Mouse (Mus musculus): ENCODE results near the gene Stn1. TPM values are rescaled to one million over a fixed set of nuclear protein-coding genes. Genes with fewer than 3 reads are reported as not detected.
A peak's percentile ranks its signal among the peaks of the same experiment; 100 is the strongest.

Stn1 gene
- polyA plus RNA-seq, 1 experiment = 23.9 TPM

GRCm38 (mm10) chr19:47492422-47492821 lies 44.9 kb downstream of the Stn1 start:
- DNase-seq (ENCODE audit: low read depth) = peak; percentile 61

GRCm38 (mm10) chr19:47491853-47492252 lies 45.5 kb downstream of the Stn1 start:
- TF ChIP-seq CTCF (IDR thresholded peaks at IDR 0.05; ENCODE audit: borderline replicate concordance, extremely low read depth, insufficient read depth, insufficient read length) = no peak
- no peak for TF ChIP-seq POLR2A (IDR thresholded peaks at IDR 0.05; ENCODE audit: borderline replicate concordance, extremely low read depth, insufficient read depth, insufficient read length, poor library complexity, severe bottlenecking)
- DNase-seq (ENCODE audit: low read depth) = no peak

More at GRCm38 (mm10) chr19:47492422-47492821, 44.9 kb downstream of the Stn1 start:
- no peak for TF ChIP-seq POLR2A (IDR thresholded peaks at IDR 0.05; ENCODE audit: borderline replicate concordance, extremely low read depth, insufficient read depth, insufficient read length, poor library complexity, severe bottlenecking)
- TF ChIP-seq CTCF (IDR thresholded peaks at IDR 0.05; ENCODE audit: borderline replicate concordance, extremely low read depth, insufficient read depth, insufficient read length) = no peak

- no peak for DNase-seq (ENCODE audit: low read depth)
- no peak for TF ChIP-seq POLR2A (IDR thresholded peaks at IDR 0.05; ENCODE audit: borderline replicate concordance, extremely low read depth, insufficient read depth, insufficient read length, poor library complexity, severe bottlenecking)
- peak; percentile 12; the same call in 1 of the 2 replicates for TF ChIP-seq CTCF (IDR thresholded peaks at IDR 0.05; ENCODE audit: borderline replicate concordance, extremely low read depth, insufficient read depth, insufficient read length)
These were observed 48.1 kb downstream of the Stn1 start for GRCm38 (mm10) chr19:47489233-47489632.

GRCm38 (mm10) chr19:47488250-47488649 lies 49.1 kb downstream of the Stn1 start:
- TF ChIP-seq CTCF (IDR thresholded peaks at IDR 0.05; ENCODE audit: borderline replicate concordance, extremely low read depth, insufficient read depth, insufficient read length) (peak; percentile 33; the same call in 1 of the 2 replicates), POLR2A (IDR thresholded peaks at IDR 0.05; ENCODE audit: borderline replicate concordance, extremely low read depth, insufficient read depth, insufficient read length, poor library complexity, severe bottlenecking) (no peak)
- no peak for DNase-seq (ENCODE audit: low read depth)

- DNase-seq (ENCODE audit: low read depth) = no peak
- no peak for TF ChIP-seq CTCF (IDR thresholded peaks at IDR 0.05; ENCODE audit: borderline replicate concordance, extremely low read depth, insufficient read depth, insufficient read length)
- TF ChIP-seq POLR2A (IDR thresholded peaks at IDR 0.05; ENCODE audit: borderline replicate concordance, extremely low read depth, insufficient read depth, insufficient read length, poor library complexity, severe bottlenecking) = no peak
These were observed 49.7 kb downstream of the Stn1 start for GRCm38 (mm10) chr19:47487572-47487971.

- peak; percentile 56 for DNase-seq (ENCODE audit: low read depth)
- TF ChIP-seq CTCF (IDR thresholded peaks at IDR 0.05; ENCODE audit: borderline replicate concordance, extremely low read depth, insufficient read depth, insufficient read length) (no peak), POLR2A (IDR thresholded peaks at IDR 0.05; ENCODE audit: borderline replicate concordance, extremely low read depth, insufficient read depth, insufficient read length, poor library complexity, severe bottlenecking) (no peak)
These were observed 51.2 kb downstream of the Stn1 start for GRCm38 (mm10) chr19:47485997-47486566.

GRCm38 (mm10) chr19:47484110-47484509 lies 53.2 kb downstream of the Stn1 start:
- no peak for TF ChIP-seq POLR2A (IDR thresholded peaks at IDR 0.05; ENCODE audit: borderline replicate concordance, extremely low read depth, insufficient read depth, insufficient read length, poor library complexity, severe bottlenecking)
- no peak for TF ChIP-seq CTCF (IDR thresholded peaks at IDR 0.05; ENCODE audit: borderline replicate concordance, extremely low read depth, insufficient read depth, insufficient read length)
- peak; percentile 67 for DNase-seq (ENCODE audit: low read depth)

GRCm38 (mm10) chr19:47483346-47483745 lies 54.0 kb downstream of the Stn1 start:
- no peak for TF ChIP-seq CTCF (IDR thresholded peaks at IDR 0.05; ENCODE audit: borderline replicate concordance, extremely low read depth, insufficient read depth, insufficient read length)
- no peak for TF ChIP-seq POLR2A (IDR thresholded peaks at IDR 0.05; ENCODE audit: borderline replicate concordance, extremely low read depth, insufficient read depth, insufficient read length, poor library complexity, severe bottlenecking)
- DNase-seq (ENCODE audit: low read depth) = no peak

- DNase-seq (ENCODE audit: low read depth) = no peak
- TF ChIP-seq POLR2A (IDR thresholded peaks at IDR 0.05; ENCODE audit: borderline replicate concordance, extremely low read depth, insufficient read depth, insufficient read length, poor library complexity, severe bottlenecking) (no peak), CTCF (IDR thresholded peaks at IDR 0.05; ENCODE audit: borderline replicate concordance, extremely low read depth, insufficient read depth, insufficient read length) (no peak)
These were observed 63.9 kb downstream of the Stn1 start for GRCm38 (mm10) chr19:47473453-47473852.

GRCm38 (mm10) chr19:47472881-47473400 lies 64.4 kb downstream of the Stn1 start:
- DNase-seq (ENCODE audit: low read depth) = peak; percentile 84
- TF ChIP-seq CTCF (IDR thresholded peaks at IDR 0.05; ENCODE audit: borderline replicate concordance, extremely low read depth, insufficient read depth, insufficient read length) (no peak), POLR2A (IDR thresholded peaks at IDR 0.05; ENCODE audit: borderline replicate concordance, extremely low read depth, insufficient read depth, insufficient read length, poor library complexity, severe bottlenecking) (no peak)

- TF ChIP-seq CTCF (IDR thresholded peaks at IDR 0.05; ENCODE audit: borderline replicate concordance, extremely low read depth, insufficient read depth, insufficient read length) (no peak), POLR2A (IDR thresholded peaks at IDR 0.05; ENCODE audit: borderline replicate concordance, extremely low read depth, insufficient read depth, insufficient read length, poor library complexity, severe bottlenecking) (no peak)
These were observed 65.5 kb downstream of the Stn1 start for GRCm38 (mm10) chr19:47471808-47472207.

GRCm38 (mm10) chr19:47468750-47469149 lies 68.6 kb downstream of the Stn1 start:
- TF ChIP-seq CTCF (IDR thresholded peaks at IDR 0.05; ENCODE audit: borderline replicate concordance, extremely low read depth, insufficient read depth, insufficient read length) (no peak), POLR2A (IDR thresholded peaks at IDR 0.05; ENCODE audit: borderline replicate concordance, extremely low read depth, insufficient read depth, insufficient read length, poor library complexity, severe bottlenecking) (no peak)

More at GRCm38 (mm10) chr19:47471808-47472207, 65.5 kb downstream of the Stn1 start:
- no peak for DNase-seq (ENCODE audit: low read depth)

More at GRCm38 (mm10) chr19:47468750-47469149, 68.6 kb downstream of the Stn1 start:
- no peak for DNase-seq (ENCODE audit: low read depth)

Data from brain, embryonic 14.5 days (tissue).